Mouse (Mus musculus) embryonic fibroblast, embryonic 13.5 days (primary cell): ENCODE measurements at regions not wholly inside any gene's neighbourhood (a gene's known extent, or its start where the extent isn't known, plus 50 kb on each side); places are given as distances from the start of the nearest gene placed in this dataset.

Experiments used
- CTCF ChIP-seq: IDR thresholded peaks from 2 replicates; pipeline ENCODE4 v1.5.1; 2011; ENCODE audit warnings: mild to moderate bottlenecking, control low read depth, low read length, moderate library complexity, borderline replicate concordance; ENCODE audit not compliant: insufficient read depth
- POLR2A ChIP-seq: IDR thresholded peaks from 2 replicates; pipeline ENCODE4 v1.6.1; 2011; ENCODE audit warnings: low read depth, mild to moderate bottlenecking, control low read depth, low read length, moderate library complexity

GRCm38 (mm10) chr6:101484526-101485287 lies 107.0 kb upstream of the Pdzrn3 start:
- TF ChIP-seq CTCF (no peak), POLR2A (no peak)
